Mouse (Mus musculus) midbrain, embryonic 15.5 days (tissue): ENCODE measurements around the gene Terb1. TPM values are rescaled to one million over a fixed set of nuclear protein-coding genes. Genes with fewer than 3 reads are reported as not detected.

Experiments
- ATAC-seq: fragments of 200-750 bp; cut with Nextera tagmentation; replicated peaks from 2 replicates; pipeline ENCODE4 v1.8.0; 2017; ENCODE audit warnings: moderate TSS enrichment
- H3K27ac ChIP-seq: fragments of 300-500 bp; sonication (generic); 2 replicates; pipeline ENCODE4 v1.5.1; 2015; ENCODE audit warnings: mild to moderate bottlenecking, inconsistent platforms
- H3K27me3 ChIP-seq: fragments of 300-500 bp; sonication (generic); replicated peaks from 2 replicates; pipeline ENCODE4 v1.6.1; 2015; ENCODE audit warnings: inconsistent platforms
- H3K36me3 ChIP-seq: fragments of 300-500 bp; sonication (generic); replicated peaks from 2 replicates; pipeline ENCODE4 v1.6.1; 2015; ENCODE audit warnings: inconsistent platforms
- H3K4me1 ChIP-seq: fragments of 300-500 bp; sonication (generic); 2 replicates; pipeline ENCODE4 v1.6.1; 2015; ENCODE audit warnings: inconsistent platforms
- H3K4me2 ChIP-seq: fragments of 300-500 bp; sonication (generic); 2 replicates; pipeline ENCODE4 v1.6.1; 2015; ENCODE audit warnings: inconsistent platforms, mild to moderate bottlenecking, moderate library complexity
- H3K4me3 ChIP-seq: fragments of 300-500 bp; sonication (generic); 2 replicates; pipeline ENCODE4 v1.5.1; 2015; ENCODE audit warnings: mild to moderate bottlenecking, inconsistent platforms
- H3K9ac ChIP-seq: fragments of 300-500 bp; sonication (generic); 2 replicates; pipeline ENCODE4 v1.6.1; 2015; ENCODE audit warnings: mild to moderate bottlenecking, inconsistent platforms
- H3K9me3 ChIP-seq: fragments of 300-500 bp; sonication (generic); 2 replicates; pipeline ENCODE4 v1.6.1; 2016; ENCODE audit warnings: inconsistent platforms
- WGBS: fragments of 180-500 bp; shearing (Covaris S2); methylation state at CpG from one replicate; pipeline ENCODE4 v1.1.7; 2015; ENCODE audit warnings: mixed read lengths; 5-methylcytosine and 5-hydroxymethylcytosine counted together
- polyA plus RNA-seq: library from polyadenylated mRNA; unstranded; fragments of >200 nt; fragmentation: Nextera tagmentation; extraction: Ambion mirVana; gene quantifications from 2 replicates; pipeline ENCODE4 v1.2.1, GENCODE M21; 2015

Terb1 gene
- polyA plus RNA-seq, 1 experiment from 2014 or later: 0.67 TPM

- Histone ChIP-seq H3K4me2 (no peak overlapping the region), H3K27ac (no peak overlapping the region), H3K4me1 (peaks cover 9% of the 10 kb centered on the region), H3K4me3 (no peak overlapping the region), H3K9ac (no peak overlapping the region), H3K36me3 (no peaks in the 10 kb centered on the region), H3K27me3 (no peaks in the 10 kb centered on the region), H3K9me3 (no peaks in the 10 kb centered on the region)
- 88% methylated on average over 3 of the region's 3 CpGs for WGBS
- ATAC-seq: no peak
Measured at GRCm38 (mm10) chr8:104446016-104446415, 63.7 kb downstream of the Terb1 start.

- no peak overlapping the region for H3K9ac ChIP-seq
- no peaks in the 10 kb centered on the region for H3K9me3 ChIP-seq
- H3K36me3 ChIP-seq: no peaks in the 10 kb centered on the region
- H3K4me2 ChIP-seq: no peak overlapping the region
- H3K27me3 ChIP-seq: no peaks in the 10 kb centered on the region
- 68% methylated on average over 6 of the region's 6 CpGs for WGBS
- ATAC-seq: no peak
- peaks cover 15% of the 10 kb centered on the region for H3K4me1 ChIP-seq
- H3K27ac ChIP-seq: no peak overlapping the region
- H3K4me3 ChIP-seq: no peak overlapping the region
Measured at GRCm38 (mm10) chr8:104445248-104445647, 64.5 kb downstream of the Terb1 start.

GRCm38 (mm10) chr8:104443125-104443679 lies 66.5 kb downstream of the Terb1 start:
- H3K4me3 ChIP-seq: peak overlapping the region; percentile 83
- peaks cover 8% of the 10 kb centered on the region for H3K36me3 ChIP-seq
- peak overlapping the region; percentile 95; the same call in 1 of the 2 replicates for H3K27ac ChIP-seq
- ATAC-seq: peak; percentile 32
- peak overlapping the region; percentile 60 for H3K4me2 ChIP-seq
- no peaks in the 10 kb centered on the region for H3K9me3 ChIP-seq
- WGBS: 61% methylated on average over 7 of the region's 7 CpGs
- no peak overlapping the region; the same call in 1 of the 2 replicates for H3K9ac ChIP-seq
- peaks cover 15% of the 10 kb centered on the region for H3K4me1 ChIP-seq
- no peaks in the 10 kb centered on the region for H3K27me3 ChIP-seq

- Histone ChIP-seq H3K4me1 (peaks cover 15% of the 10 kb centered on the region), H3K27me3 (no peaks in the 10 kb centered on the region), H3K9me3 (no peaks in the 10 kb centered on the region), H3K4me2 (peak within 1 kb of the TSS; percentile 60), H3K36me3 (peaks cover 12% of the 10 kb centered on the region), H3K27ac (peak within 1 kb of the TSS; percentile 95), H3K4me3 (peak within 1 kb of the TSS; percentile 83), H3K9ac (peak within 1 kb of the TSS; percentile 96)
- WGBS: under 1% methylated on average over 71 of the region's 75 CpGs
- ATAC-seq: peak; percentile 91
Measured at GRCm38 (mm10) chr8:104442299-104443124, 67.2 kb downstream of the Terb1 start, which contains the start of gene Dync1li2. Gene Dync1li2, minus strand, starts transcription at chr8:104443047.

- Histone ChIP-seq H3K27ac (0 out of 2 replicates have a peak overlapping the region, but pooled peaks have one; percentile 95), H3K9ac (peak overlapping the region; percentile 96), H3K4me3 (peak overlapping the region; percentile 83), H3K4me2 (peak overlapping the region; percentile 60), H3K27me3 (no peaks in the 10 kb centered on the region), H3K9me3 (no peaks in the 10 kb centered on the region), H3K36me3 (peaks cover 21% of the 10 kb centered on the region), H3K4me1 (peaks cover 17% of the 10 kb centered on the region)
- 43% methylated on average over 7 of the region's 7 CpGs for WGBS
- ATAC-seq: no peak
Measured at GRCm38 (mm10) chr8:104441613-104442012, 68.1 kb downstream of the Terb1 start.

- Histone ChIP-seq H3K4me3 (no peak overlapping the region), H3K36me3 (peaks cover 40% of the 10 kb centered on the region), H3K4me2 (no peak overlapping the region), H3K4me1 (peaks cover 34% of the 10 kb centered on the region), H3K9ac (no peak overlapping the region), H3K9me3 (no peaks in the 10 kb centered on the region), H3K27ac (no peak overlapping the region), H3K27me3 (no peaks in the 10 kb centered on the region)
- WGBS: 96% methylated on average over 8 of the region's 8 CpGs
- ATAC-seq: no peak
Measured at GRCm38 (mm10) chr8:104439461-104439860, 70.2 kb downstream of the Terb1 start.

- Histone ChIP-seq H3K4me1 (peaks cover 34% of the 10 kb centered on the region), H3K9me3 (no peaks in the 10 kb centered on the region), H3K27ac (no peak overlapping the region), H3K9ac (no peak overlapping the region), H3K4me3 (no peak overlapping the region), H3K4me2 (no peak overlapping the region), H3K36me3 (peaks cover 48% of the 10 kb centered on the region), H3K27me3 (no peaks in the 10 kb centered on the region)
- 94% methylated on average over 13 of the region's 13 CpGs for WGBS
- no peak for ATAC-seq
Measured at GRCm38 (mm10) chr8:104437494-104438135, 72.1 kb downstream of the Terb1 start.

- no peak for ATAC-seq
- WGBS: 89% methylated on average over 4 of the region's 4 CpGs
- no peak overlapping the region for H3K4me2 ChIP-seq
- H3K9me3 ChIP-seq: no peaks in the 10 kb centered on the region
- no peak overlapping the region for H3K9ac ChIP-seq
- no peak overlapping the region for H3K4me3 ChIP-seq
- peaks cover 31% of the 10 kb centered on the region for H3K4me1 ChIP-seq
- peaks cover 56% of the 10 kb centered on the region for H3K36me3 ChIP-seq
- peak overlapping the region; percentile 49; the same call in 1 of the 2 replicates for H3K27ac ChIP-seq
- no peaks in the 10 kb centered on the region for H3K27me3 ChIP-seq
Measured at GRCm38 (mm10) chr8:104436591-104436990, 73.1 kb downstream of the Terb1 start.

GRCm38 (mm10) chr8:104436038-104436437 lies 73.7 kb downstream of the Terb1 start:
- peak overlapping the region; percentile 16; the same call in 1 of the 2 replicates for H3K4me2 ChIP-seq
- WGBS: 36% methylated on average over 12 of the region's 12 CpGs

GRCm38 (mm10) chr8:104434826-104435354 lies 74.8 kb downstream of the Terb1 start:
- no peaks in the 10 kb centered on the region for H3K9me3 ChIP-seq
- peaks cover 19% of the 10 kb centered on the region for H3K4me1 ChIP-seq
- H3K27me3 ChIP-seq: no peaks in the 10 kb centered on the region
- H3K9ac ChIP-seq: no peak overlapping the region
- 87% methylated on average over 18 of the region's 18 CpGs for WGBS
- ATAC-seq: no peak
- peaks cover 69% of the 10 kb centered on the region for H3K36me3 ChIP-seq
- H3K27ac ChIP-seq: no peak overlapping the region
- no peak overlapping the region for H3K4me3 ChIP-seq
- H3K4me2 ChIP-seq: no peak overlapping the region

More at GRCm38 (mm10) chr8:104436038-104436437, 73.7 kb downstream of the Terb1 start:
- Histone ChIP-seq H3K4me3 (no peak overlapping the region), H3K9ac (no peak overlapping the region), H3K9me3 (no peaks in the 10 kb centered on the region), H3K4me1 (peaks cover 25% of the 10 kb centered on the region), H3K27ac (peak overlapping the region; percentile 49), H3K36me3 (peaks cover 61% of the 10 kb centered on the region), H3K27me3 (no peaks in the 10 kb centered on the region)
- ATAC-seq: peak; percentile 94

GRCm38 (mm10) chr8:104434275-104434674 lies 75.4 kb downstream of the Terb1 start:
- ATAC-seq: no peak
- no peak overlapping the region for H3K4me2 ChIP-seq

More at GRCm38 (mm10) chr8:104434275-104434674, 75.4 kb downstream of the Terb1 start:
- H3K36me3 ChIP-seq: peaks cover 69% of the 10 kb centered on the region
- no peak overlapping the region for H3K4me3 ChIP-seq
- peaks cover 19% of the 10 kb centered on the region for H3K4me1 ChIP-seq
- no peak overlapping the region for H3K9ac ChIP-seq
- no peaks in the 10 kb centered on the region for H3K9me3 ChIP-seq
- WGBS: 84% methylated on average over 4 of the region's 4 CpGs
- no peaks in the 10 kb centered on the region for H3K27me3 ChIP-seq
- no peak overlapping the region for H3K27ac ChIP-seq
